Mouse (Mus musculus) MEL-GATA-1-ER (cell line): Measurements from ENCODE around the gene Eno2.

ENCODE experiments used
- DNase-seq: peaks from one replicate; pipeline ENCODE4 v3.0.0-alpha.2; 2012; ENCODE audit warnings: low read depth; ENCODE audit errors: extremely low read depth

Gene Eno2

DNA sequence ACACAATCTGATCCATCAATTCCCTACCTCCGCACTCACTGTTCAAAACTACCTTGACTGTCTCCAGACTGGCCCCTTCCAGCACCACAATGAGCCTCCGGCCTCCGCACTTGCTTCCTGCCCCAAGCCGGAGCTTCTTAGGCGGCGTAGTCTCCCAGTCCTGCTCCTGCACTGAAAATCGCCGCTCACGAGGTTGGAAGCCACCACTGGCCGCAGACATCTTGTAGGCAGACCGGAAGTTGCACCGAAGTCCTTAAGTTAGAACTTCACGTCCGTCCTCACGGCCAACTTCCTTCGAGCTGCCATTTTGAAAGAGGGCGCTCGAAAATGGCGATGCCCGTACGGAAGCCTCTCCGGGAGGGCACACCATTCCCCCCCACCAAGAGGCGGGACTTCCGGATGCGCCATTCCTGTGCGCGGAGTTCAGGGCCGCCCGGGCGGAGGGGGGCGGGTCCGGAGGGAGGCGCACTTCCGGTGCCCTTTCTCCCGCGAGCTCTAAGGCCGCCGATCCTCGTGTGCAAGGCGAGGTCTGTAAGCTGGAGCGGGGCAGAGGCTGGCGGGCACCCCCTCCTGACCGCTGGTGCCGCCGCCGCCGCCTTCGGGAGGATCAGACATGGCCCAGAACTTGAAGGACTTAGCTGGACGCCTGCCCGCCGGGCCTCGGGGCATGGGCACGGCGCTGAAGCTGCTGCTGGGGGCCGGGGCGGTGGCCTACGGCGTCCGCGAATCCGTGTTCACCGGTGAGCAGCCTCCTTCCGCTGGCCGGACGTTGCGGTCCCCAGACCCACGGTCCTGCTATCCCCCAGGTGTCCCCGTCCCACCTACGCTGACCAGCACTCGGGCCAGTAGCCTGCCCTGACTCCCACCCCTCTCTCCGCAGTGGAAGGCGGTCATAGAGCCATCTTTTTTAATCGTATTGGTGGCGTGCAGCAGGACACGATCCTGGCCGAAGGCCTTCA lies 57.4 kb downstream of the Eno2 start, which contains the start of the genes Emg1 and Phb2:
TSS of gene Emg1 (minus strand) at position 355 of the 959 bp plus-strand sequence.
TSS of gene Phb2 (plus strand) at position 513 of the 959 bp plus-strand sequence.
- peak; percentile 93 for DNase-seq
